Mouse (Mus musculus) NIH3T3 (cell line): ENCODE measurements around the gene Poc1b.
A peak's percentile ranks its signal among the peaks of the same experiment; 100 is the strongest.

ENCODE experiments used
- DNase-seq: peaks from one replicate; pipeline ENCODE4 v3.0.0-alpha.2; 2012; ENCODE audit warnings: low read depth

The Poc1b gene

DNA sequence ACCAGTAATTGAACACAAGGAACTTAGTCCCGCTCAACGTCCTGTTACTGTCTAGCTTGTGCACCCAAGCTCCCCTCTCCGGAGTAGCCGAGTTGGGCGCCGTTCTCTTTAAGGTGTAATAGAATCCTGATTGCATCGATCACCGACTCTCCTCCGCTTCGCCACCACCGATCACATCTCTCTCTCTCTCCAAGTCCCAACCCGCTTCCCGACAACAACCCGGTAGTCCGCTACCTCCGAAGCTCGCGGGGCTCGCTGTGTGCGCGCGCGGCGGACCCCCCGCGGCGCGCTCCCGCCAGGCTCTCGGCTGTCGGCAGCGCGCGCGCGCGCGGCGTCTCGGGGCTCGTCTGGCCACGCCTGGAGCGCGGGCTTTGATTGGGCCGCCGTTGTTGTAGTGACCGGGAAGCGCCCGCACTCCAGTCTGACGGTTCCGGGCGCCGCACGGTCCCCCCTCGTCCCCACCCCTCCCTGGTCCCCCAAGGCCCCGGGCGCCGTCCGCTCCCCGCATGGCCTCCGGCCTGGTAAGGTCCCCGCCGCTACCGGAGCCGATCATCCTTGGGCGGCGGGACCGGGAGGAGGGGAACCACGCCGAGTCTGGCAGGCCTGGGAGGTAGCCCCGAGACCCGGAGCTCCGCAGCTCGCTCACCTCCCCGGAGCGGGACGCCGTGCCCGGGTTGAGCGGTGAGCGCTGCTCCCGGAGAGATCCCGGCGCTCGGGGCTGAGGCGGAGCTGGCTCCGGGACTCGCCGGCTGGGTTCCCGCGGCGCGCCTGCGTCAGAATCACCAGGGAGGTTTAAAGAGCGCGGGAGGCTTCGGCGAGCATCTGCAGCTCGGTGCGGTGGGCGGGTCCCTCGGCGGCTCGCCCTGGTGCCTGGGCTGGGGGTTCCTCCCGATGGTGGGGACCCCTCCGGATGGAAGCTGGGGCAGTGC lies at the start of gene Poc1b:
TSS of gene Poc1b (plus strand) at position 334 of the 929 bp plus-strand sequence.
- peak; percentile 96 for DNase-seq

DNA sequence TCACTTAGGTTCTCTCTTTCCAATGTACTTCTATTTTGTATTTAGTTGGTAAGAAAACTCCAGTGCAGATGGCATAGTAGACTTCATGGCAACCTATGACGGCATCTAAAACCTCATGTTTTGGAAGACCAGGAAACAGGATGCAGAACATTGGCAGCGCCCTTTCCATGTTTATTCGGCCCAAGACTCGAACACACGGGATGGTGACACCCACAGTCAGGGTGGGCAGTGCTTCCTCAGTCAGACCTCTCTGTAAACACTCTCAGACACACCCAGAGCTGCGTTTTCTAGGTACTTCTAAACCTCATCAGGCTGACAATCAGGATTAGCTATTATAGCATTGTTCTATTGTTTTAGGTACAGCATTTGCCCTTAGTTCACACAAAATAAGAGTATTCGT lies 46.2 kb upstream of the Poc1b start:
- no peak for DNase-seq

DNA sequence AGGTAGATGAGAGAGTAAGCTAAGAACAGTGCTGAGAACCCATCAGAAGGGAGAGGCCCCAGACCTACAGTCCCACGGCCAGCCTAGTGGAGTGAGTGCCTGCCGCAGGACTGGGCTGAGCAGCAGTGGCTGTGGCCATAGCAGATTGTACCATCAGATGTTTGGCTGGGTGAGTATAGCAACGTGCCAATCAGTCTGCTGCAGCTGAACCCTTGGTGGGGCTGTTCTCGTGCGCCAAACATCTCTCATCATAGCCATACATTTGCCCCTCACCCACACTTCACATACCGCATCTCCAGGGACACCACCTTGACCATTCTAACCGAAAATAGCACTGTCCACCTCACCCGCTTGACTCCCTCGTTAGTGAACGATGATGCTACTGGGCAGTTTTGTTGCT lies 45.4 kb upstream of the Poc1b start:
- no peak for DNase-seq

DNA sequence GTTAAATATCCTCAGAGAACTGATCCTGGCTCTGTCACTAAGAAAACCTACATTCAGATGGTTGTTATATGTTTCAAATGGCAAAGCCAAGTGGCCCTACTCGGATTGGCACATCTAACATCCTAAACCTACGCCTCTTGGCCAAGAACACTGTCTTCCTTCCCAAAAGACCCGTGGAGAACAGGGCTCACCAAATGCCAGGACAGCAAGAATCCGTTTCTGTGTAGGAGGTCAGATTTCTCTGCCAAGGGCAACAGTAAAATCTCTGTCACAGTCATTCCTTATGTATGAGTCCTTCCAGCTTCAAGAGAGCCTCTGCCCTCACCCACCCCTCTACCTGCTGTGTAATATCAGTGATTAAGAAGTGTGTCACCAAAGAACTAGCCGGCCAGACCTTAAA lies 44.3 kb upstream of the Poc1b start:
- peak; percentile 43 for DNase-seq

DNA sequence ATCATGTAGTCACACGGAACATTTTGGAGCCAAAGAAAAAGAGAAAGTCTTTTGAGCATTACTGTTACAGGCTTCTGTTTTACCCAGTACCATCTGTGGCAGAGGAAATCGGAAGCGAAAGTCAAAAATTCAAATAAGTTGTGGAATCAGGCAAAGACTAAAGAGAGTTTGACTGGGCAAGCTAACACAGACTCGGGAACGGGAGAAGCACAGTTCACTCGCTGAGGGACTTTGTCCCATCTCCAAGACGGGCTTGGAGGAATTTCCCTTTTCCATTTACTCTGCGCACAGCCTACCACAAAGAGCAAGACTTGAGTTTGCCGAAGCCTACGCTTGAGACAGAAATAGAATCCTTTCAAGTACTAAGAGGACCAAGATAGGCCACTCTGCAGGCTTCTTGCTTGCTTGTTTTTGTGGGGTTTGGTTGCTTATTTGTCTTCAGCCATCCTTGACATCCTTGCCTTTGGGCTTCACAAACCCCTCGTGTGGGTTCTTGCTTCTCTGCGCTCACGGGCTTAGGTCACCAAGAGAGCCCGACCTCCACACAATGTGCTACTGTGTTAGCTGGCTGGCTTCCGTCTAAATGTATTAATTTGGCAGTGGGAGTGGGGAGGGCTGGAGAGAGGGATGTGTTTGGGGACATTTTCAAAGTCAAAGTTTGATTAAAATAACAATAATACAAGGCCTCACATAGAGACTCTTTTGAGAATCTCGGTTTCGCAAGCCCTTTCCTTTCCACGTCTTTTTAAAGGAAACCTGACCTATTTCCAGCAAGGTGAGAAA lies 30.5 kb upstream of the Poc1b start:
- DNase-seq = no peak

DNA sequence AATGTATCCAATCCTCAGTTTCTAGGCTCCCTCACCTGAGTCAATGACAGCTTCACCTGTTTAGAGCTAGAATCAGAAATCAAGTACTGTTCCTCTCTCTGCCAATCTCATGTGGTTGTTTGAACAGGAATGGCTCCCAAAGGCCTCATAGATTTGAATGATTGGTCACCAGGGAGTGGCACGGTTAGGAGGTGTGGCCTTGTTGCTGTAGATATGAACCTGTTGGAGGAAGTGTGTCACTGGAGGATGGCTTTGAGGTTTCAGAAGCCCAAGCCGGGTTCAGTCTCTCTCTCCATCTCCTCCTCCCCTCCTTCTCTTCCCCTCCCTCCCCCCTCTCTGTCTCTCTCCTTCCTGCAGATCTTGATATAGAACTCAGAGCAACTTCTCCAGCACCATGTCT lies 28.2 kb upstream of the Poc1b start:
- DNase-seq = no peak

DNA sequence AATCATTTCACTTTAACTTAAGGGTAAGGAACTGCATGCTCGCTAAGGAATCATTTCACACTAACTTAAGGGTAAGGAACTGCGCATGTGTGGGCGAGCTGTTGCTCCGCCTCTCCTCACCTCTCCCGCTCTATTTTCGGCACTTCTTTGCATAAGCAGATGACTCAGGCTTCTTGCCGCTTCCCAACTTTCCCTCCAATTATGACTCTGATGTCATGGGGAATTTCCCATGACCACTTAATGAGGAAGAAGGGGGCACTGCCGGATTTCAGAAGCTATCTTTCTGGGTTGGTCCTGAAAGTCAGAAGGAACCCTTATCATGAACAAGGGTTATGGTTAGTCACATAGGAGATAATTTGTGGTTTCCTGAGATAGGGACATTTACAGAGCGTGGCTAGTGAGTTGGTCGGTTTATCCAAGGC lies 25.3 kb upstream of the Poc1b start:
- peak; percentile 90 for DNase-seq

DNA sequence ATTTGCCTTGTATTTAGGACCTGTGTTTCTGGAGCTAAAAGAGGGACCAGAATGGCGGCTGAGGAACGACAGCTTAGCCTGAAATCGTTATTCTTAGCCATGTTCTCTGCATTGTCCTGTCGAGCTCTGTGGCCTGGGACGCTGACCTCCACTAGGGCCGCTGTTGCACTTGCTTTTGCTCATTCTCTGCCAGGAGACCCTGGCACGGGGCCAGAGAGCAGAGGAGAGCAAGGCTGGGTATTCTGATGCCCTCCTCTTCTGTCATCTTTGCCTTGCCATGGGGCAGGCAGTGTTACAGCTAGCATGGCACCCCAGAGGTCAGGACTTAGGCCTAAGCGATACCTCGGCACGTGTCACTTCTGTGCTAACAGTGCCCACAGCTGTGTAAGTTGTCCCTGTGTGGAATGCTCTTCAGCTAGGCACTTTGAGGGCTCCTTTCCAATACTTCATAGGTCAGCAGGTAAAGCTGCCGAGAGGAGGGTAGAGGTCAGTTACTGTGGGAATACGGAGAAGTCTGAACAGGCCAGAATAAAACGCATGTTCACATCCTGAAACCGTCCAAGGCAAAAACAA lies 23.3 kb upstream of the Poc1b start:
- DNase-seq = peak; percentile 24

DNA sequence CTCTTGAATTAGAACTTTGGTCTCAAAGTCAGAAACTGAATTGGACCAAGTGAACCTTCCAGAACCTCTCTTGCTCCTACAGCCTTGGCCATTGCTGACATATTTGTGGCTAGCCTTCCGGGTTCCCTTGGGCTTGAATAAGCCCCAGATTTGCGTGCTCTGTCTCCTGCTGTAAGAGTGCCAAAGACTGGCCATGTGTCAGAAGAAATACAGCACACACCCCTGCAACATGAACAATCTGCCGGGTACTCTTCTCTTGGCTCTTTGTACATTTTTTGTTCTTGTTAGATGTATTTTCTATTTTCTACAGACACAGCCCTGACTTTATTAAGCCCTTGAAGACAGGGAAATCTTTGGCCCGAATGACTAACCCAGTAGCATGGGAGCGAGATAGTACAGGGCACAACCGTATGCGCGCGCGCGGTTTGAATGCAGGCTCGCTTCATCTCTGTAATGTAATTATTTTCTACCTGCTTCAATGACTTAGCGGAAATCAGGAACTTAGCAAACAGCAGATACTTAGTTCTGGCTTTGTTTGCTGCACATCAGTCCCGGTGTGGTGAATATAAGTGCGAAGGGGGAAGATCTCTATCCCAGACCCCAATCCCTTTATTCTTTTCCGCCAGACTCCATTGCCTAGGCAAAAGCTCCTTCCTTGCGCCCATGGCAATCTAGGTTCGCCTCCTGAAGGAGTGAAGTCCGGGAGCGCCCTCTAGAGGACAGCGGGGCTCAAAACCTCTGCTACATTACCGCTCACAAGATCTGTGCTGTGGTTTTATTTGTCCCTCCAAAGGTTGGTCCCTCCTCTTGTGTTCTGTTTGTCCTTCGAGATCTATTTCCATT lies 22.2 kb upstream of the Poc1b start:
- peak; percentile 89 for DNase-seq

DNA sequence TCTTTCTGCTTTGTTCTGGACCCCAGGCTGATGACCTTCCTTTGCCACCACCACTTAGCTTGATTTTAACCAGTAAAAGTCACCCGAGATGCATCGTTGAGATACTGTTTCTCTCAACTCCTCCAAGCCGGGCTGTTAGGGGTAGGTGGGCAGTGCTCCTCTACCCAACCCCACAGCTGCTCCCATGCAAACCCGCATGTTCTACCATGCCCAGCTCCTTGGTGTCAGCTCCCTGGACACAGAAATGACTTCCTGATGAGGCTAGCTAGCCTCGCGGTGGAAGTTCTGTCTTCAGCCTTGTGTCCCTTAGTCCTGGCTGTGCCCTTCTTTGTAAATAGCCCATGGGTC lies 21.6 kb upstream of the Poc1b start:
- no peak for DNase-seq

DNA sequence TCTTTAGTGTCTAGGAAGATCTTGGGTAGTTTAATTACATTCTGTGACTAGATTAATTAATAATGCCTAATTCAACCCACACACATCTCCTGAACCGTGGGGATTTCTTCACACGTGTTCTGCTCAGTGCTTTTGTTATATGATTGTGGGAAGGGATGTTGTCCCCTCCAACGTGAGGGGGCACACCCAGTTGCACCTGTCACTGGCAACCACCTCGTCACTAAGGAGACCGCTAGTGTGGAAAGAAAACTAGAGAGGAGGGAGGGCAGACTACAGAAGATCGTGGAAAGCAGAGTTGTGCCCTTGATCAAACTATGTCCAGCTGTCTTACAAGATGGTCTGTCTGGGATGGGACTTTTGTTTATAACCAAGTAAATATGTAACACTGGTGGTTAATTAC lies 20.8 kb upstream of the Poc1b start:
- DNase-seq = no peak

DNA sequence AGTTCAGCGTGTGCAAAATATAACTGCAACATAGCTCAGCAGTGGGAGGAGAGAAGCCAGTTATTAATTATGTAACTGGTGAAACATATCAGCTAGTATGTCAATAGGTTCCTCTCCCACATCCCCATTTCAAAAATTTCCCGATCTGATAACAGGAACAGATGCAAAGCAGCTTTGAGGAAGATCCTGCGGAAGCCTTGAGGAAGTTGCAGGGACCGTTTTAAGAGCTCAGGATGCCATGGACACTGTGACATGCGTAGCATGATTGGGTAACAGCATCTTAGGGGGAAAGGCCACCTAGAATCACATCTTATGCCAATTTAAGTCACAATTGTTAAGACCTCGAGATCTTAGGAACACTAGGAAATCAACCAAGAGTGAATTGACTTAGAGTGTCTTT lies 16.9 kb upstream of the Poc1b start:
- DNase-seq = no peak

DNA sequence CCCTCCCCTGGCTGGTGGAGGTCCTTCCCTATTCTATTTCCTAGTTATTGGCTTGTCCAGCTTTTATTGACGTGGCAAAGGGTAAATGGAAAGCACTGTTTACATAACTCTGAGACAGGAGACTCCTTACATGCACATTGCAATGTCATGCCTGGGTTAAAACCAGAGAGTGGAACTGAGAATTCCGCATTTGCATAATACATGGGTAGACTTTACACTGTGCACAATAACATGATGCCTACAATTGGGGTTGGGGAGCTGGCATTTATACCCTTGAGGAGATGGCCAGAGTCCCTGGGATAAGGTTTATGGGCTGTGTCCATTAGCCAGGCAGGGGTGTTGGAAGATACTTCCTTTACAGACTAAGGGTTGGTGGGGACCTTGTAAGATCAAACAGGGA lies 13.5 kb upstream of the Poc1b start:
- DNase-seq = no peak

DNA sequence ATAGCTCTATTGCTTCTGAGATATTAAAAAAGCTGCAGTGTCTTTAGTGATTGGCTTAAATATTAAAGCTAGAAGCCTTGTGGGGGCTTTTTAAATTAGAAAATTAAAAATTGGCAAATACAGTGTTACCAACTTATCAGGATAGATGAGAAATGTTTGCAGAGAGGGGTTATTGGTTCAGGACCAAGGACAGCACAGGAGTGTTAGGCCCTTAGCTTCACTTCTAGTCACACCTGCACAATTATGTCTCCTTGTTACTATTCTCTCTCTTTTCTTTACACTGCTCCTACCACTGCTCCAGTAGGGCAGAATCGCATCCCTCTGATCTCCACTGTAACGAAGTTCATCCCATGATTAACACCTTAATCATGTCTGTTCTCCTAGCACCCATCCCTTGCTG lies 11.7 kb upstream of the Poc1b start:
- DNase-seq = peak; percentile 60

DNA sequence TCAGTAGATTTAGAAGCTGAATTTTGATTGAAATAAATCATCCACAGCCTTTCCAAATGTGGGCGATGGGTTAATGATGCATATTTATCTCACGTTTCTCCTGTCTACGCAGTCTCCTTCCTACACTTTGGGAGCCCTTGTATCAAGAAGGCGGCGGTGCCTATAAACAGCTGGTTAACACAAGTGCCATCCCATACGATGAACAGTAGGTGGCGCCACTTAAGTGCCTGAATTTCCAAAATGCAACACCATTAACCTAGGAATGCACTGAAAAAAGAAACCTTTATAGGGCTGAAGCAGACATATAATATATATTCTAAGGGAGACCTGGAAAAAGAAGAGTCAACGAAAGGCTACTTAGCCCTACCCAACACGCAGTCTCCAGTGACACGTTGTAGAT lies 9.5 kb upstream of the Poc1b start:
- peak; percentile 57 for DNase-seq

DNA sequence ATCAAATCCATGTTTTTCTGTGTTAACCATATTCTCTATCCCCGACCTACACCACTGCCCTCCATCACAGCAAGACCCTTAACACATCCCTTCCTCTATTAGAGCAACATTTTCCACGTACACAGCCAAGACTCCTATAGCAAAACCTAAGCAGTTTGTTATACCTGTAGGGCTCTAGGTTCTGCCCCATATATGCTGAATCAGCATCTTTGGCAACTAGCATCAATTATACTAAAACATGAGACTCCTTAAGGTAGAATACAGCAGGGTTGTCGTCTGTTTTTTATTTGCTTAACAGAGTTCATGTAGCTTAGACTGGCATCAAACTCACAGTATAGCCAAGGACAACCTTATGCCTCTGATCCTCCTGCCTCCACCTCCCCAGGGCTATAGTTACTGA lies 1.3 kb upstream of the Poc1b start:
- no peak for DNase-seq

DNA sequence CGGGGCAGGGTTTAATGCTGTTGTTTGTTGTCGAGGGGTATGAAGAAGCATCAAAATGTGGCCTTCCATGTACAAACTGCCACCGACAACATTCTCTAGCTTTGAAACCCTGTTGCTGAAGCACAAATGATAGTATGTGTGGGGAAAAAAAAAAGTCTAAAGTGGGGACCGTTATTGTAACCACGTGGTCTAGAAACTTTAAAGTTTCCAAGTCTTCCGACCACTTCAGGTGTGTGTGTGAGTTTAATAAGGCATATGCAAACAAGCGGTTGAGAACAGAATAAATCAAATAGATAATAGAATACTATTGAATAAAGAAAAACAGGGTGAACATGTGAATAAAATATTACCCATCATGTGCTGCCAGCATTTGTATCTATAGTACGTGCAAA lies 529 bp upstream of the Poc1b start:
- no peak for DNase-seq

DNA sequence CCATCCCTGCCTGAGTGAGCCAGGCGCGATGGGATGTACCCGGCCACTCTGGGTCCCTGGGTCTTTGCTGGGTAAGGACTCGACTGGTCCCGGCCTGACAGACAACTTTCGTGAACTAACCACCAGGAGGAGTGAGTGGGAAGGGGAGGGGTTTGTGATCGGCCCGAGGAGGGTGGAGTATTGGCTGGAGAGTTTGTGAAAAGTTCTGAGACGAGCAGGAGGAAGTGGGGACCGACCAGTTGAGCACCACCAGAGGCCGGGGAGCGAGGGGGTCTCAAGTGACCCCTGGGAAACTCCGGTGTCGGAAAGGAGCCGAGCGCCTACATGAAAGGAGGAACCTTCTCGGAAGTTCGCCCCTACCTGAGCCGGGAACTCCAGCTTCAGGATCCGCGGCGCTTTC lies 1.1 kb downstream of the Poc1b start, which contains the start of gene Galnt4:
TSS of gene Galnt4 (plus strand) at position 196 of the 400 bp plus-strand sequence.
- peak; percentile 92 for DNase-seq

DNA sequence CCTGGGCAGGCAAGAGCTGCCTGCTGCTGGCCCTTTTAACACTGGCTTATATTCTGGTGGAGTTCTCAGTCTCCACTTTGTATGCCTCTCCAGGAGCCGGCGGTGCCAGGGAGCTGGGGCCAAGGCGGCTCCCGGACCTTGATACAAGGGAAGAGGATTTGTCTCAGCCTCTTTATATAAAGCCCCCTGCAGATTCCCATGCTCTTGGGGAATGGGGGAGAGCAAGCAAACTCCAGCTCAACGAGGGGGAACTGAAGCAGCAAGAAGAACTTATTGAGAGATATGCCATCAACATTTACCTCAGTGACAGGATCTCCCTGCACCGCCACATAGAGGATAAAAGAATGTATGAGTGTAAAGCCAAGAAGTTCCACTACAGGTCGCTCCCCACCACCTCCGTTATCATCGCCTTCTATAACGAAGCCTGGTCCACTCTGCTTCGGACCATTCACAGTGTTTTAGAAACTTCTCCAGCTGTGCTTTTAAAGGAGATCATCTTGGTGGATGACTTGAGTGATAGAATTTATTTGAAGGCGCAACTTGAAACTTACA lies 1.7 kb downstream of the Poc1b start:
- no peak for DNase-seq

DNA sequence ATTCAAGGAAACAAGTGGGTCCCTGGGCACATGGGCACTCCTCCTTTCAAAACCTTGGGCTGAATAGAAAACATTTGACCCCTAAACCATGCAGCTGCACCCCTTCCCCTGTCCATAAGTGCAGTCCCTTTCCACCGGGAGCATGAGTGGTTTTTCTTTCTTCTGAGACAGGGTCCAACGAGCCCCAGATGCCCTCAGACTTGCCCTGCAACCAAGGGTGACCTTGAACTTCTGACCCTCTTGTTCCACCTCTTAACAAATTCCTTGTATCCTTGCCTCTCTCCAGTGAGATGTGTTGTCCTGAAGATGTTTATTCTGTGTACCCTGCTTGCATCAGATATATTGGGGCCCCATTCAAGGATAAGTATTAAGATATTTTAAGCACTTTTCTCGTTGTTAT lies 6.7 kb downstream of the Poc1b start:
- DNase-seq = no peak

DNA sequence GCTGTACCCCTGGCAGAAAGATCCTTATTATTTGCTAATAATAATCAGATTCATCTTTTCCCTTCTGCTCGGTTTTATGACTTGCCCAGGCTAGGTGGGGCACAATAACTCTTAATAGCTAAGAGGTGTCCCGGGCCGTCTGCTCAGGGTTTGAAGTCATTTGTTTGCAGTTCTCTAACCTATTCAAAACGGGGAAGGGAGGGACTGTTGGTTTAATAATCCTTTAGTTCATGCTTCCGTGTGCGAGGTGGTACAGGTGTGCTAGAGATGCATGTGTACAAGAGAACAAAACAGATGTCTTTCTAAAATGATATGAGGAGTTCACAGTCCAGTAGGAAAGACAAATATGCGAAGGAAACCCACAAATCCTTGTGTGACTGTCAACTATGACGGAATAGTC lies 7.5 kb downstream of the Poc1b start:
- DNase-seq = no peak
